Mouse (Mus musculus) limb, embryonic 13.5 days (tissue): ENCODE results near the gene Cdrt4. TPM values are rescaled to one million over a fixed set of nuclear protein-coding genes. Genes with fewer than 3 reads are reported as not detected.
A peak's percentile ranks its signal among the peaks of the same experiment; 100 is the strongest.

ENCODE experiments used
- ATAC-seq: fragments of 200-750 bp; cut with Nextera tagmentation; 2 replicates; pipeline ENCODE4 v1.8.0; 2017; ENCODE audit warnings: low read depth, moderate number of reproducible peaks, moderate TSS enrichment; ENCODE audit not compliant: low FRiP score
- H3K27ac ChIP-seq: fragments of 300-500 bp; sonication (generic); 2 replicates; pipeline ENCODE4 v1.5.1; 2015; ENCODE audit warnings: inconsistent platforms, mild to moderate bottlenecking, moderate library complexity
- H3K27me3 ChIP-seq: fragments of 300-500 bp; sonication (generic); 2 replicates; pipeline ENCODE4 v1.6.1; 2015; ENCODE audit warnings: mild to moderate bottlenecking, inconsistent platforms
- H3K36me3 ChIP-seq: fragments of 300-500 bp; sonication (generic); 2 replicates; pipeline ENCODE4 v1.6.1; 2015; ENCODE audit warnings: inconsistent platforms, mild to moderate bottlenecking, moderate library complexity
- H3K4me1 ChIP-seq: fragments of 300-500 bp; sonication (generic); 2 replicates; pipeline ENCODE4 v1.6.1; 2015; ENCODE audit warnings: inconsistent platforms
- H3K4me2 ChIP-seq: fragments of 300-500 bp; sonication (generic); replicated peaks from 2 replicates; pipeline ENCODE4 v1.6.1; 2015; ENCODE audit warnings: inconsistent platforms, mild to moderate bottlenecking, moderate library complexity
- H3K4me3 ChIP-seq: fragments of 300-500 bp; sonication (generic); 2 replicates; pipeline ENCODE4 v1.5.1; 2015; ENCODE audit warnings: moderate library complexity, mild to moderate bottlenecking, inconsistent platforms
- H3K9ac ChIP-seq: fragments of 300-500 bp; sonication (generic); 2 replicates; pipeline ENCODE4 v1.6.1; 2015; ENCODE audit warnings: mild to moderate bottlenecking, inconsistent platforms
- H3K9me3 ChIP-seq: fragments of 300-500 bp; sonication (generic); 2 replicates; pipeline ENCODE4 v1.6.1; 2016; ENCODE audit warnings: inconsistent platforms
- WGBS: fragments of 180-500 bp; shearing (Covaris S2); methylation state at CpG from one replicate; pipeline ENCODE4 v1.1.7; 2015; 5-methylcytosine and 5-hydroxymethylcytosine counted together
- polyA plus RNA-seq: library from polyadenylated mRNA; unstranded; fragments of >200 nt; fragmentation: Nextera tagmentation; extraction: Ambion mirVana; gene quantifications from 2 replicates; pipeline ENCODE4 v1.2.1, GENCODE M21; 2015

Cdrt4 gene
- polyA plus RNA-seq = 0.56 and 0.62 TPM in 2 replicates

GRCm38 (mm10) chr11:62951012-62951411 is at the start of gene Cdrt4:
TSS of gene Cdrt4 (plus strand) at chr11:62951193.
- no peak within 1 kb of the TSS for H3K27ac ChIP-seq
- no peak for ATAC-seq
- H3K36me3 ChIP-seq = no peaks in the 10 kb centered on the region
- H3K27me3 ChIP-seq = no peaks in the 10 kb centered on the region
- no peak within 1 kb of the TSS for H3K4me3 ChIP-seq
- H3K9me3 ChIP-seq = peaks cover 3% of the 10 kb centered on the region; the same call in 1 of the 2 replicates
- H3K4me2 ChIP-seq = no peak within 1 kb of the TSS
- no peaks in the 10 kb centered on the region for H3K4me1 ChIP-seq
- 80% methylated on average over 3 of the region's 3 CpGs for WGBS
- H3K9ac ChIP-seq = no peak within 1 kb of the TSS

- peak; percentile 59; the same call in 1 of the 2 replicates for ATAC-seq
Measured at GRCm38 (mm10) chr11:62901699-62902323, 49.2 kb upstream of the Cdrt4 start.

GRCm38 (mm10) chr11:62903871-62904495 is 47.0 kb upstream of the Cdrt4 start:
- H3K27me3 ChIP-seq = no peaks in the 10 kb centered on the region
- WGBS = 64% methylated on average over 4 of the region's 6 CpGs
- no peak overlapping the region for H3K4me2 ChIP-seq
- ATAC-seq = no peak
- no peaks in the 10 kb centered on the region for H3K36me3 ChIP-seq
- H3K4me1 ChIP-seq = 0 out of 2 replicates have a peak, but pooled peaks cover 3% of the 10 kb centered on the region
- H3K9ac ChIP-seq = no peak overlapping the region
- H3K9me3 ChIP-seq = no peaks in the 10 kb centered on the region
- no peak overlapping the region for H3K27ac ChIP-seq
- H3K4me3 ChIP-seq = no peak overlapping the region

More at GRCm38 (mm10) chr11:62901699-62902323, 49.2 kb upstream of the Cdrt4 start:
- 0 out of 2 replicates have a peak, but pooled peaks cover 3% of the 10 kb centered on the region for H3K4me1 ChIP-seq
- no peaks in the 10 kb centered on the region for H3K9me3 ChIP-seq
- H3K4me2 ChIP-seq = no peak overlapping the region
- 35% methylated on average over 12 of the region's 12 CpGs for WGBS
- no peak overlapping the region for H3K27ac ChIP-seq
- H3K36me3 ChIP-seq = peaks cover 8% of the 10 kb centered on the region
- no peaks in the 10 kb centered on the region for H3K27me3 ChIP-seq
- H3K4me3 ChIP-seq = no peak overlapping the region
- no peak overlapping the region for H3K9ac ChIP-seq

- H3K4me3 ChIP-seq = no peak overlapping the region
- H3K9me3 ChIP-seq = no peaks in the 10 kb centered on the region
- H3K27me3 ChIP-seq = no peaks in the 10 kb centered on the region
- H3K36me3 ChIP-seq = no peaks in the 10 kb centered on the region
- 65% methylated on average over 3 of the region's 3 CpGs for WGBS
- H3K4me2 ChIP-seq = no peak overlapping the region
- no peak overlapping the region for H3K9ac ChIP-seq
- no peak for ATAC-seq
- no peak overlapping the region for H3K27ac ChIP-seq
- H3K4me1 ChIP-seq = peaks cover 9% of the 10 kb centered on the region
Measured at GRCm38 (mm10) chr11:62909720-62910306, 41.2 kb upstream of the Cdrt4 start.

- Histone ChIP-seq H3K27me3 (no peaks in the 10 kb centered on the region), H3K9ac (no peak overlapping the region), H3K4me3 (no peak overlapping the region), H3K27ac (0 out of 2 replicates have a peak overlapping the region, but pooled peaks have one; percentile 44), H3K4me2 (no peak overlapping the region), H3K36me3 (no peaks in the 10 kb centered on the region), H3K9me3 (no peaks in the 10 kb centered on the region), H3K4me1 (peaks cover 13% of the 10 kb centered on the region)
- ATAC-seq = no peak
- WGBS = 59% methylated on average over 8 of the region's 8 CpGs
Measured at GRCm38 (mm10) chr11:62911362-62911761, 39.6 kb upstream of the Cdrt4 start.

GRCm38 (mm10) chr11:62913141-62913540 is 37.9 kb upstream of the Cdrt4 start:
- no peak overlapping the region for H3K4me2 ChIP-seq
- WGBS = 92% methylated on average over 2 of the region's 2 CpGs
- H3K27me3 ChIP-seq = no peaks in the 10 kb centered on the region
- no peak for ATAC-seq
- no peak overlapping the region for H3K4me3 ChIP-seq
- no peaks in the 10 kb centered on the region for H3K9me3 ChIP-seq
- no peak overlapping the region for H3K27ac ChIP-seq
- H3K36me3 ChIP-seq = no peaks in the 10 kb centered on the region
- no peak overlapping the region for H3K9ac ChIP-seq
- peaks cover 13% of the 10 kb centered on the region for H3K4me1 ChIP-seq

- ATAC-seq = no peak
- Histone ChIP-seq H3K36me3 (no peaks in the 10 kb centered on the region), H3K9ac (no peak overlapping the region), H3K4me3 (no peak overlapping the region), H3K27ac (no peak overlapping the region), H3K9me3 (0 out of 2 replicates have a peak, but pooled peaks cover 4% of the 10 kb centered on the region), H3K27me3 (no peaks in the 10 kb centered on the region), H3K4me2 (no peak overlapping the region), H3K4me1 (peaks cover 13% of the 10 kb centered on the region)
- WGBS = 59% methylated on average over 6 of the region's 6 CpGs
Measured at GRCm38 (mm10) chr11:62914532-62914931, 36.5 kb upstream of the Cdrt4 start.

GRCm38 (mm10) chr11:62915486-62915885 is 35.5 kb upstream of the Cdrt4 start:
- no peak for ATAC-seq
- 73% methylated on average over 2 of the region's 2 CpGs for WGBS
- H3K36me3 ChIP-seq = no peaks in the 10 kb centered on the region

GRCm38 (mm10) chr11:62916765-62917164 is 34.2 kb upstream of the Cdrt4 start:
- 13% methylated on average over 2 of the region's 2 CpGs for WGBS
- Histone ChIP-seq H3K9ac (no peak overlapping the region), H3K36me3 (no peaks in the 10 kb centered on the region)

More at GRCm38 (mm10) chr11:62915486-62915885, 35.5 kb upstream of the Cdrt4 start:
- Histone ChIP-seq H3K9me3 (0 out of 2 replicates have a peak, but pooled peaks cover 4% of the 10 kb centered on the region), H3K27ac (no peak overlapping the region), H3K4me1 (peaks cover 22% of the 10 kb centered on the region), H3K4me3 (no peak overlapping the region), H3K9ac (no peak overlapping the region), H3K4me2 (no peak overlapping the region), H3K27me3 (no peaks in the 10 kb centered on the region)

GRCm38 (mm10) chr11:62919946-62920742 is 30.8 kb upstream of the Cdrt4 start:
- Histone ChIP-seq H3K27ac (peak overlapping the region; percentile 97), H3K9ac (no peak overlapping the region), H3K27me3 (no peaks in the 10 kb centered on the region), H3K36me3 (no peaks in the 10 kb centered on the region), H3K4me2 (peak overlapping the region; percentile 50), H3K9me3 (0 out of 2 replicates have a peak, but pooled peaks cover 4% of the 10 kb centered on the region), H3K4me1 (peaks cover 27% of the 10 kb centered on the region), H3K4me3 (peak overlapping the region; percentile 31)
- peak; percentile 55; the same call in 1 of the 2 replicates for ATAC-seq
- 64% methylated on average over 6 of the region's 6 CpGs for WGBS

More at GRCm38 (mm10) chr11:62916765-62917164, 34.2 kb upstream of the Cdrt4 start:
- H3K27ac ChIP-seq = no peak overlapping the region
- H3K4me1 ChIP-seq = peaks cover 20% of the 10 kb centered on the region
- H3K9me3 ChIP-seq = 0 out of 2 replicates have a peak, but pooled peaks cover 4% of the 10 kb centered on the region
- no peaks in the 10 kb centered on the region for H3K27me3 ChIP-seq
- ATAC-seq = no peak
- no peak overlapping the region for H3K4me2 ChIP-seq
- H3K4me3 ChIP-seq = no peak overlapping the region

- H3K36me3 ChIP-seq = no peaks in the 10 kb centered on the region
- no peaks in the 10 kb centered on the region for H3K27me3 ChIP-seq
- H3K4me2 ChIP-seq = peak overlapping the region; percentile 50
- peaks cover 23% of the 10 kb centered on the region for H3K4me1 ChIP-seq
- peak overlapping the region; percentile 97; the same call in 1 of the 2 replicates for H3K27ac ChIP-seq
- 4% methylated on average over 6 of the region's 6 CpGs for WGBS
- 0 out of 2 replicates have a peak, but pooled peaks cover 4% of the 10 kb centered on the region for H3K9me3 ChIP-seq
- H3K9ac ChIP-seq = no peak overlapping the region
- peak; percentile 25 for ATAC-seq
- peak overlapping the region; percentile 31 for H3K4me3 ChIP-seq
Measured at GRCm38 (mm10) chr11:62920743-62921050, 30.3 kb upstream of the Cdrt4 start.
